ENCODE assay signal across 9 mouse cellular contexts in the genomic region with DNA sequence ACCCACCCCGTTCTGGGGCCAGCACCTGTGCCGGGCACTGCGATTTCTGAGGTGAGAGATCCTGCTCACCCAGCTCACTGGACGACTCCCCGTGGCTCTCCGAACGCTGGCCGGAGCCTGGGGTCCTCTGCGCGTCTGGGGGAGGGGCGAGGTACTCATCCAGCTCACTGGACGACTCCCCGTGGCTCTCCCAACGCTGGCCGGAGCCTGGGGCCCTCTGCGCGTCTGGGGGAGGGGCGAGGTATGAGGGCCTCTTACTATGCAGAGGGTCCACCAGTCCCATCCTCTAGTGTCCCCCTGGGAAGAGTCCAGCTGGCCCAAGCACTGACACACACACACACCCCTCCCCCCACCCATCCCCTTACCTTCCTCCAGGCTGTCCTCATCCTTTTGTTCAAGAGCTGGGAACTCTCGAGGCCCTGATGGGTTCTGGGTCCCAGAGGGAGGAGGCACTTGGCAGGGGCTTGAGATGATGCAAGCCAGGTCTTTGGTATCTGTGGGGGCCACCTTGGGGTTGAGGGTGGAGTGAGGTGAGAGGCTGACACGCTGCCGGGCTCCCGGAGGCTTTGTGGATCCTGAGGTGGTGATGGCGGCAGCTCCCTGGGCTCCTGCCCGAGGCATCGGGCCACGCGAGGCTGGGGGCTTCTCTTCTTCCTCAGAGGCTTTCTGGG. TPM values are rescaled to one million over a fixed set of nuclear protein-coding genes. Genes with fewer than 3 reads are reported as not detected.
DNase-seq lines count a peak whose midpoint lies in the region; ATAC-seq and TF ChIP-seq lines count a peak whose summit lies in the region.
"Had no signal": no experiment of that assay in that cellular context is flagged by ENCODE, and none has a peak within 500 bp of the region (broad histone marks: within the 10 kb centered on the region; RNA-seq: fewer than 3 reads in every experiment).

No protein-coding gene starts in this region.

- WGBS in lung, postnatal 0 days, result 29% methylated on average over 27 of the region's 27 CpGs
- 13% methylated on average over 27 of the region's 27 CpGs for WGBS in embryonic facial prominence, embryonic 13.5 days
- 18% methylated on average over 27 of the region's 27 CpGs for WGBS in limb, embryonic 12.5 days
- WGBS in neural tube, embryonic 15.5 days, result 11% methylated on average over 27 of the region's 27 CpGs

- no peak for ATAC-seq in lung, postnatal 0 days
- no peak for ATAC-seq in embryonic facial prominence, embryonic 13.5 days (ENCODE audit: insufficient number of reproducible peaks, insufficient read depth, low FRiP score, low TSS enrichment, low read depth)
- ATAC-seq in limb, embryonic 12.5 days (ENCODE audit: insufficient number of reproducible peaks, insufficient read depth, low FRiP score, low TSS enrichment, low read depth), result no peak
- peak; percentile 29; the same call in 1 of the 2 replicates for ATAC-seq in neural tube, embryonic 15.5 days (ENCODE audit: low FRiP score)

- H3K4me3 ChIP-seq in lung, postnatal 0 days (ENCODE audit: low read depth, low read length), result no peak overlapping the region
- no peak overlapping the region for H3K4me3 ChIP-seq in embryonic facial prominence, embryonic 13.5 days
- no peak overlapping the region for H3K4me3 ChIP-seq in limb, embryonic 12.5 days (replicated peaks)
- peak overlapping the region; percentile 22; the same call in 1 of the 2 replicates for H3K4me3 ChIP-seq in neural tube, embryonic 15.5 days (replicated peaks)
- H3K4me3 ChIP-seq: myocyte had no signal

- peaks cover 24% of the 10 kb centered on the region for H3K36me3 ChIP-seq in lung, postnatal 0 days (ENCODE audit: insufficient read depth, low read length)
- peaks cover 48% of the 10 kb centered on the region for H3K36me3 ChIP-seq in embryonic facial prominence, embryonic 13.5 days
- peaks cover 44% of the 10 kb centered on the region for H3K36me3 ChIP-seq in limb, embryonic 12.5 days
- H3K36me3 ChIP-seq in neural tube, embryonic 15.5 days, result peaks cover 62% of the 10 kb centered on the region

- 0 out of 2 replicates have a peak overlapping the region, but pooled peaks have one; percentile 6 for H3K4me2 ChIP-seq in lung, postnatal 0 days (replicated peaks; ENCODE audit: low read depth, low read length)
- H3K4me2 ChIP-seq in embryonic facial prominence, embryonic 13.5 days, result no peak overlapping the region
- peak overlapping the region; percentile 33; the same call in 1 of the 2 replicates for H3K4me2 ChIP-seq in limb, embryonic 12.5 days
- H3K4me2 ChIP-seq in neural tube, embryonic 15.5 days, result peak overlapping the region; percentile 54

- DNase-seq in lung, postnatal 0 days (ENCODE audit: low spot score), result no peak
- no peak for DNase-seq in lung, postnatal 4 days
- DNase-seq in adrenal gland, adult 8-10 months, result no peak
- no peak for DNase-seq in thymus, postnatal 25 days

- H3K9me3 ChIP-seq in lung, postnatal 0 days (ENCODE audit: low read length), result no peaks in the 10 kb centered on the region
- no peaks in the 10 kb centered on the region for H3K9me3 ChIP-seq in embryonic facial prominence, embryonic 13.5 days
- no peaks in the 10 kb centered on the region for H3K9me3 ChIP-seq in limb, embryonic 12.5 days
- H3K9me3 ChIP-seq in neural tube, embryonic 15.5 days (replicated peaks), result no peaks in the 10 kb centered on the region

- no peak for TF ChIP-seq CTCF in lung, postnatal 0 days (IDR thresholded peaks at IDR 0.05)

- H3K27me3 ChIP-seq in lung, postnatal 0 days (replicated peaks; ENCODE audit: insufficient read depth, low read length), result no peaks in the 10 kb centered on the region
- H3K27me3 ChIP-seq in embryonic facial prominence, embryonic 13.5 days, result peaks cover 12% of the 10 kb centered on the region
- H3K27me3 ChIP-seq in limb, embryonic 12.5 days, result peaks cover 21% of the 10 kb centered on the region
- no peaks in the 10 kb centered on the region for H3K27me3 ChIP-seq in neural tube, embryonic 15.5 days (replicated peaks)

- no peak overlapping the region for H3K9ac ChIP-seq in lung, postnatal 0 days (replicated peaks; ENCODE audit: low read depth)
- H3K9ac ChIP-seq in embryonic facial prominence, embryonic 13.5 days, result 0 out of 2 replicates have a peak overlapping the region, but pooled peaks have one; percentile 11
- H3K9ac ChIP-seq in limb, embryonic 12.5 days (replicated peaks), result no peak overlapping the region
- H3K9ac ChIP-seq in neural tube, embryonic 15.5 days (replicated peaks), result peak overlapping the region; percentile 40

- H3K4me1 ChIP-seq in lung, postnatal 0 days (ENCODE audit: insufficient read depth, low read depth, low read length), result peaks cover 9% of the 10 kb centered on the region; the same call in 1 of the 2 replicates
- H3K4me1 ChIP-seq in embryonic facial prominence, embryonic 13.5 days, result peaks cover 25% of the 10 kb centered on the region
- H3K4me1 ChIP-seq in limb, embryonic 12.5 days (replicated peaks), result peaks cover 26% of the 10 kb centered on the region
- peaks cover 67% of the 10 kb centered on the region for H3K4me1 ChIP-seq in neural tube, embryonic 15.5 days

- H3K27ac ChIP-seq in lung, postnatal 0 days (ENCODE audit: low read length), result no peak overlapping the region
- H3K27ac ChIP-seq in embryonic facial prominence, embryonic 13.5 days, result no peak overlapping the region
- H3K27ac ChIP-seq in limb, embryonic 12.5 days, result no peak overlapping the region
- peak overlapping the region; percentile 81 for H3K27ac ChIP-seq in neural tube, embryonic 15.5 days (replicated peaks)

- no peak for TF ChIP-seq EP300 in lung, postnatal 0 days (IDR thresholded peaks at IDR 0.05)

RNA-seq across cellular contexts. Expression of a gene that starts 6.7 kb away (rescaled TPM):
- polyA plus RNA-seq in lung, postnatal 0 days (2015; fragmentation: Nextera tagmentation; extraction: Ambion mirVana), result 1.8 and 3.2 TPM in 2 replicates
- polyA plus RNA-seq in embryonic facial prominence, embryonic 13.5 days (2015; fragmentation: Nextera tagmentation; extraction: Ambion mirVana), result 2.9 and 3.4 TPM in 2 replicates
- polyA plus RNA-seq in limb, embryonic 12.5 days (2016; fragmentation: Nextera tagmentation; extraction: Ambion mirVana), result 1.5 TPM in 2 replicates
- 66.7 and 78.2 TPM in 2 replicates for polyA plus RNA-seq in neural tube, embryonic 15.5 days (2015; fragmentation: Nextera tagmentation; extraction: Ambion mirVana)
- total RNA-seq in adrenal gland, adult 8-10 months (2022), result 1 to 10 TPM; 1.2 to 2.8 (median 1.8) TPM

RNA-seq across cellular contexts. Expression of a gene that starts 26.7 kb away (rescaled TPM):
- 10.8 and 10.9 TPM in 2 replicates for polyA plus RNA-seq in lung, postnatal 0 days (2015; fragmentation: Nextera tagmentation; extraction: Ambion mirVana)
- polyA plus RNA-seq in embryonic facial prominence, embryonic 13.5 days (2015; fragmentation: Nextera tagmentation; extraction: Ambion mirVana), result 33.6 and 38.5 TPM in 2 replicates
- polyA plus RNA-seq in limb, embryonic 12.5 days (2016; fragmentation: Nextera tagmentation; extraction: Ambion mirVana), result 44.3 and 46.4 TPM in 2 replicates
- polyA plus RNA-seq in neural tube, embryonic 15.5 days (2015; fragmentation: Nextera tagmentation; extraction: Ambion mirVana), result 34.2 and 39.9 TPM in 2 replicates
- total RNA-seq in adrenal gland, adult 8-10 months (2022), result 10 to 100 TPM; 49.3 to 68.1 (median 60.4) TPM

RNA-seq across cellular contexts. Expression of a gene that starts 39.3 kb away (rescaled TPM):
- 27.6 TPM in 1 of 2 replicates, not detected in the other for polyA plus RNA-seq in lung, postnatal 0 days (2015; fragmentation: Nextera tagmentation; extraction: Ambion mirVana)
- polyA plus RNA-seq in embryonic facial prominence, embryonic 13.5 days (2015; fragmentation: Nextera tagmentation; extraction: Ambion mirVana), result not detected in 2 replicates
- not detected in 2 replicates for polyA plus RNA-seq in limb, embryonic 12.5 days (2016; fragmentation: Nextera tagmentation; extraction: Ambion mirVana)
- not detected in 2 replicates for polyA plus RNA-seq in neural tube, embryonic 15.5 days (2015; fragmentation: Nextera tagmentation; extraction: Ambion mirVana)
- not detected for total RNA-seq in adrenal gland, adult 8-10 months (2022)
- total RNA-seq: hematopoietic stem cell, adult 5-6 weeks had no signal
- polyA plus RNA-seq: myocyte had no signal

RNA-seq across cellular contexts. Expression of a gene that starts 52.5 kb away (rescaled TPM):
- polyA plus RNA-seq in lung, postnatal 0 days (2015; fragmentation: Nextera tagmentation; extraction: Ambion mirVana), result 58.7 and 62.4 TPM in 2 replicates
- polyA plus RNA-seq in embryonic facial prominence, embryonic 13.5 days (2015; fragmentation: Nextera tagmentation; extraction: Ambion mirVana), result 79.5 and 80.2 TPM in 2 replicates
- 98.0 and 100 TPM in 2 replicates for polyA plus RNA-seq in limb, embryonic 12.5 days (2016; fragmentation: Nextera tagmentation; extraction: Ambion mirVana)
- polyA plus RNA-seq in neural tube, embryonic 15.5 days (2015; fragmentation: Nextera tagmentation; extraction: Ambion mirVana), result 96.2 and 107 TPM in 2 replicates
- total RNA-seq in adrenal gland, adult 8-10 months (2022), result 10 to 100 TPM; 35.8 to 40.8 (median 40.5) TPM

RNA-seq across cellular contexts. Expression of a gene that starts 59.2 kb away (rescaled TPM):
- 9.6 and 22.1 TPM in 2 replicates for polyA plus RNA-seq in lung, postnatal 0 days (2015; fragmentation: Nextera tagmentation; extraction: Ambion mirVana)
- 6.7 and 8.0 TPM in 2 replicates for polyA plus RNA-seq in embryonic facial prominence, embryonic 13.5 days (2015; fragmentation: Nextera tagmentation; extraction: Ambion mirVana)
- 4.0 and 4.4 TPM in 2 replicates for polyA plus RNA-seq in limb, embryonic 12.5 days (2016; fragmentation: Nextera tagmentation; extraction: Ambion mirVana)
- 29.9 and 32.1 TPM in 2 replicates for polyA plus RNA-seq in neural tube, embryonic 15.5 days (2015; fragmentation: Nextera tagmentation; extraction: Ambion mirVana)
- 10 to 100 TPM; 15.8 to 20.8 (median 19.9) TPM for total RNA-seq in adrenal gland, adult 8-10 months (2022)
- total RNA-seq: hematopoietic stem cell, adult 5-6 weeks had no signal

Comparison
In these comparisons a context has a peak if more than half of its experiments do, and no peak if none do; other contexts are left out.
1. H3K9ac ChIP-seq: peak in embryonic facial prominence, embryonic 13.5 days (single experiment) and neural tube, embryonic 15.5 days (single experiment); none in lung, postnatal 0 days (single experiment) and limb, embryonic 12.5 days (single experiment).
2. RNA of a gene that starts 6.7 kb away (polyA plus RNA-seq): 66.7 to 78.2 TPM in neural tube, embryonic 15.5 days; 2.9 to 3.4 TPM in embryonic facial prominence, embryonic 13.5 days, 1.8 to 3.2 TPM in lung, postnatal 0 days and 1.5 TPM in limb, embryonic 12.5 days; every median in the first group is over 10 times any median in the second.